Mouse (Mus musculus): Measurements from ENCODE around the gene Med27. TPM values are rescaled to one million over a fixed set of nuclear protein-coding genes. Genes with fewer than 3 reads are reported as not detected.
A peak's percentile ranks its signal among the peaks of the same experiment; 100 is the strongest.

Gene Med27
- polyA plus RNA-seq, 1 experiment from 2014 or later, result 61.0 TPM

- H3K4me1 ChIP-seq, result peaks cover 60% of the 10 kb centered on the region
- no peaks in the 10 kb centered on the region for H3K27me3 ChIP-seq (ENCODE audit: low read depth, poor library complexity, severe bottlenecking)
- no peaks in the 10 kb centered on the region for H3K36me3 ChIP-seq
- H3K27ac ChIP-seq (replicated peaks), result no peak overlapping the region; the same call in 1 of the 2 replicates
- no peak overlapping the region for H3K4me3 ChIP-seq
- WGBS, result 71% methylated on average over 5 of the region's 5 CpGs
- no peak for DNase-seq (ENCODE audit: low spot score)
- no peaks in the 10 kb centered on the region for H3K9me3 ChIP-seq (replicated peaks)
Observed at GRCm38 (mm10) chr2:29419946-29420345, 73.3 kb downstream of the Med27 start.

- no peak overlapping the region for H3K4me3 ChIP-seq
- WGBS, result 88% methylated on average over 10 of the region's 10 CpGs
- no peak for DNase-seq (ENCODE audit: low spot score)
- no peaks in the 10 kb centered on the region for H3K36me3 ChIP-seq
- H3K9me3 ChIP-seq (replicated peaks), result no peaks in the 10 kb centered on the region
- no peak overlapping the region for H3K27ac ChIP-seq (replicated peaks)
- H3K27me3 ChIP-seq (ENCODE audit: low read depth, poor library complexity, severe bottlenecking), result no peaks in the 10 kb centered on the region
- peaks cover 58% of the 10 kb centered on the region for H3K4me1 ChIP-seq
Observed at GRCm38 (mm10) chr2:29422126-29422840, 75.7 kb downstream of the Med27 start.

DNA sequence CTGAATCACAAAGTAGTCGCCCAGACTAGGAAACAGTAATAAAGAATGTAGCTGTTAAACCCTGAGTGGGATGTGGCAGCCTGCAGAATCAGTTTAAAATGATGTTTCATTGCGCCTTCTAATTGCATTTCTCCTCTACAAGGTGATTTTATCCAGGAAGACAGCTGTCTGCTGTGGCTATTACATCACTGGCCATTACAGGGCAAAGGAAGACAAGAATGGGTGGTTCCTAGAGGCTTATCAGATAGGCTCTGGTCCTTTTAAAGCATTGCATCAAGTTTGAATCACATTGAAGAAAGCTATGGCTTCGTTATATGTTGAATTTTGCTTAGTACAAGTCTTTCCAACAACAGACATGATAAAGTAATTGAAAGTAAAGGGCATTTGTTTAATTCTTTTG is 76.4 kb downstream of the Med27 start:
- no peak overlapping the region for H3K27ac ChIP-seq (replicated peaks)
- no peak for DNase-seq (ENCODE audit: low spot score)
- peaks cover 51% of the 10 kb centered on the region for H3K4me1 ChIP-seq
- no peaks in the 10 kb centered on the region for H3K27me3 ChIP-seq (ENCODE audit: low read depth, poor library complexity, severe bottlenecking)
- 82% methylated on average over 3 of the region's 3 CpGs for WGBS
- no peak overlapping the region for H3K4me3 ChIP-seq
- H3K9me3 ChIP-seq (replicated peaks), result no peaks in the 10 kb centered on the region
- no peaks in the 10 kb centered on the region for H3K36me3 ChIP-seq

DNA sequence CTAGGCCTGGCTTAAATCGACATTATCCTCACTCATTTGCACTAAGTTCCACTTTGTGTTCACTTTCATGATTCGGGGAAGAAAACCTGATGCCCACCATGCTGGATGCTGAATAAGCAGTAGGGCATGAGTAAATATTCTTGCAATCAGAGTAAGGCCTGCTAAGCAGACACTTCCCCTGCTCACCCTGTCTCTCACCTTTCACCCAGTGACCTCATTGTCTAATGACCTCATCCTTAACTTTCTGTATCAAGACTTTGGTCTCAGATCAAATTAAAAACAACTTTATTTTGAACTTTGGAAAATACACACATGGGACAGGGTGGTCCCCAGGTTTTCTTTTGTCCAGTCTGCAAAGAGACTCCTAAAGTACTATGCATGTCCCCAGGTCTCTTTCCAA is 78.8 kb downstream of the Med27 start:
- H3K4me1 ChIP-seq, result peaks cover 30% of the 10 kb centered on the region
- DNase-seq (ENCODE audit: low spot score), result no peak
- H3K36me3 ChIP-seq, result no peaks in the 10 kb centered on the region
- no peak overlapping the region for H3K4me3 ChIP-seq
- H3K27ac ChIP-seq (replicated peaks), result no peak overlapping the region
- WGBS, result 83% methylated on average over 2 of the region's 2 CpGs
- no peaks in the 10 kb centered on the region for H3K27me3 ChIP-seq (ENCODE audit: low read depth, poor library complexity, severe bottlenecking)
- no peaks in the 10 kb centered on the region for H3K9me3 ChIP-seq (replicated peaks)

DNA sequence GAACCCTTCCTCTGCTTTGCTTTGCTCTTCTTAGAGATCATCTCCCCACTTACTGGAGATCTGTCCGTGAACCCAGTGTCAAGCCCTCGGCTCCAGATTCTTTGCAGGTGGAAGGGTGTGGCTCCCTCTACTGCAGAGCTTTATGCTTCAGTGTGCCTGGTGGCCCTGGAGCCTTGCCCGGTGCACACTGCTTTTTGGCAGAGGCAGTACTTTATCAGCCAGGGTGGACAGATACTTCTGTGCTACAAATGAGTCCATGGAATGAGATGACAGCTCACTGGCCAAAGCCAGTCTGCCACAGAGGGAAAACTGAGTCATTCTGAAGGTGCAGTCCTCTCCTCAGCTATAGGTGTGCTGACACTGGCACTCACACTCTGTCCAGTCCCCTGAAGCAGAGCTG is 80.1 kb downstream of the Med27 start:
- H3K27me3 ChIP-seq (ENCODE audit: low read depth, poor library complexity, severe bottlenecking), result no peaks in the 10 kb centered on the region
- H3K4me3 ChIP-seq, result no peak overlapping the region
- DNase-seq (ENCODE audit: low spot score), result no peak
- WGBS, result 84% methylated on average over 3 of the region's 3 CpGs
- peaks cover 23% of the 10 kb centered on the region; the same call in 1 of the 2 replicates for H3K4me1 ChIP-seq
- H3K9me3 ChIP-seq (replicated peaks), result no peaks in the 10 kb centered on the region
- H3K27ac ChIP-seq (replicated peaks), result no peak overlapping the region
- H3K36me3 ChIP-seq, result no peaks in the 10 kb centered on the region

GRCm38 (mm10) chr2:29432565-29432964 is 85.9 kb downstream of the Med27 start:
- no peak overlapping the region for H3K4me3 ChIP-seq
- WGBS, result 87% methylated on average over 5 of the region's 5 CpGs
- no peak overlapping the region for H3K27ac ChIP-seq (replicated peaks)
- H3K27me3 ChIP-seq (ENCODE audit: low read depth, poor library complexity, severe bottlenecking), result no peaks in the 10 kb centered on the region
- no peaks in the 10 kb centered on the region for H3K36me3 ChIP-seq
- no peak for DNase-seq (ENCODE audit: low spot score)
- no peaks in the 10 kb centered on the region for H3K9me3 ChIP-seq (replicated peaks)
- H3K4me1 ChIP-seq, result peaks cover 3% of the 10 kb centered on the region; the same call in 1 of the 2 replicates

DNA sequence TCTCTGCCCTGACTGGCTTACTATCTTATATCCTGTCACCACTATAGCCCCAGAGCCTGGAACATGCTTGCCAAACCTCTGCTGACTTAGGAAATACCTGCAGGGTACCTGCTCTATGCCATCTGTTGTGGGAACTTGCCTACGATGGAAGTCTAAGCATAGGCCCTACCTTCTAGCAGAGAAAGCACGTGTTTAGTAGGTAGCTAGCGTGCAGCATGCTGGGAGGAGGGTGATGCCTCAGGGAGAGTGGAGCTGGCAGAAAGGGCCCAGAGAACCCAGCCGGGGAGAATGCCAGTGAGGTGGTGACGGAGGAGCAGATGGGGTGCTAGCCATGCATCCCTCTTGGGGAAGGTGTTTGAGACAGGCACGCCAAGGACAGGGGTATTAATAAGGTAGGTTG is 89.8 kb downstream of the Med27 start:
- Histone ChIP-seq H3K9me3 (replicated peaks) (no peaks in the 10 kb centered on the region), H3K4me3 (no peak overlapping the region), H3K27ac (replicated peaks) (no peak overlapping the region), H3K4me1 (peaks cover 18% of the 10 kb centered on the region), H3K27me3 (ENCODE audit: low read depth, poor library complexity, severe bottlenecking) (no peaks in the 10 kb centered on the region), H3K36me3 (no peaks in the 10 kb centered on the region)
- DNase-seq (ENCODE audit: low spot score), result no peak
- 93% methylated on average over 6 of the region's 6 CpGs for WGBS

- DNase-seq (ENCODE audit: low spot score), result no peak
- H3K4me1 ChIP-seq, result peaks cover 21% of the 10 kb centered on the region
- no peaks in the 10 kb centered on the region for H3K36me3 ChIP-seq
- H3K27ac ChIP-seq (replicated peaks), result no peak overlapping the region
- H3K27me3 ChIP-seq (ENCODE audit: low read depth, poor library complexity, severe bottlenecking), result no peaks in the 10 kb centered on the region
- 93% methylated on average over 5 of the region's 5 CpGs for WGBS
- no peaks in the 10 kb centered on the region for H3K9me3 ChIP-seq (replicated peaks)
- no peak overlapping the region for H3K4me3 ChIP-seq
Observed at GRCm38 (mm10) chr2:29437111-29437510, 90.5 kb downstream of the Med27 start.

DNA sequence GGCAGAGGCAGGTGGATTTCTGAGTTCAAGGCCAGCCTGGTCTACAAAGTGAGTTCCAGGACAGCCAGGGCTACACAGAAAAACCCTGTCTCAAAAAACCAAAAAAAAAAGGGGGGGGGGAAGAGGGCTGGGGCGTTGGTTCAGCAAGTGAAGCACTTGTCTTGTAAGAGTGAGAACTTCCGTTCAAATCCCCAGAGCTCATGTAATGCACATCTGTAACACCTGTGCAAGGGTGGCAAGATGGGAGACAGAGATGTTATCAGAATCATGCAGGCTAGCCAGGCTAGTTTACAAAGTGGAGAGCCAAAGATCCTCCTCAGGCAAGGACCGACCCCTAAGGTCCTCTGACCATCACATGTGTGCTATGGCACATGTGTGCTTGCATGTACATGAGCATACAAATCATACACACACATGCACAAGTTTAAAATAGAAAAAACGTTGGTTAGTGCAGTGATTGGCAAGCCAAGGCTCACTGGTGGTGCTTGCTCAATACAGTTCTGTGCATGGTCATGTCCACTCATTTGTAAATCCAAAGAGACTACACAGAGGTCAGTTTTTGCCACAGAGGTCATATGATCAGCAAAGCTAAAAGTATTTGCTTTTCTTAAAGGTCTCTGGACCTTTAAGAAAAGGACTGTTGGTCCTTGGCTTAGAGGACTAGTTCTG is 91.4 kb downstream of the Med27 start:
- no peak overlapping the region for H3K4me3 ChIP-seq
- 88% methylated on average over 4 of the region's 4 CpGs for WGBS
- H3K27me3 ChIP-seq (ENCODE audit: low read depth, poor library complexity, severe bottlenecking), result no peaks in the 10 kb centered on the region
- H3K27ac ChIP-seq (replicated peaks), result no peak overlapping the region
- no peaks in the 10 kb centered on the region for H3K36me3 ChIP-seq
- DNase-seq (ENCODE audit: low spot score), result no peak
- no peaks in the 10 kb centered on the region for H3K9me3 ChIP-seq (replicated peaks)
- H3K4me1 ChIP-seq, result peaks cover 21% of the 10 kb centered on the region

GRCm38 (mm10) chr2:29438530-29438862 is 91.9 kb downstream of the Med27 start:
- Histone ChIP-seq H3K27me3 (ENCODE audit: low read depth, poor library complexity, severe bottlenecking) (no peaks in the 10 kb centered on the region), H3K36me3 (no peaks in the 10 kb centered on the region), H3K9me3 (replicated peaks) (no peaks in the 10 kb centered on the region), H3K27ac (replicated peaks) (peak overlapping the region; percentile 61; the same call in 1 of the 2 replicates), H3K4me1 (peaks cover 23% of the 10 kb centered on the region), H3K4me3 (no peak overlapping the region)
- 78% methylated on average over 5 of the region's 5 CpGs for WGBS
- DNase-seq (ENCODE audit: low spot score), result no peak

DNA sequence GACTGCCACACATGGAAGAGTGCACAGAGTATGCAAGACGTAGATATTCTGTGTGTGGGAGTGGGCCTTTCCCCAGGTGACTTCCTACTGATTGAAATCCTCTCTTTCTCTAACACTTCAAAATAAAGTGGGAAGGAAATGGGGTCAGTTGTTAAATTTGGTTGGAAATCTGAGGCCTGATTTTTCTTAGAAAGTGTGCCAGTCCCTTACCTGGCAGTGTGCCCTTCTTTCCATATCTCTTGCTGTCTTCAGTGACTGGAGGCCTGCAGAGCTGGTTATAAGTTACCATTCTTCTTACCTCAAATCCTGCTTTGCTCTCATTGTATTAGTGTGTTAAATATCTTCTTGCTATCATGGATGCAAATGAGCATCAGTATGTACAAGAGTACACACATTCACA is 92.4 kb downstream of the Med27 start:
- no peak for DNase-seq (ENCODE audit: low spot score)
- no peaks in the 10 kb centered on the region for H3K9me3 ChIP-seq (replicated peaks)
- no peaks in the 10 kb centered on the region for H3K36me3 ChIP-seq
- peak overlapping the region; percentile 61; the same call in 1 of the 2 replicates for H3K27ac ChIP-seq (replicated peaks)
- H3K4me1 ChIP-seq, result peaks cover 26% of the 10 kb centered on the region
- 75% methylated on average over 1 of the region's 1 CpGs for WGBS
- no peaks in the 10 kb centered on the region for H3K27me3 ChIP-seq (ENCODE audit: low read depth, poor library complexity, severe bottlenecking)
- H3K4me3 ChIP-seq, result no peak overlapping the region

GRCm38 (mm10) chr2:29439396-29439795 is 92.8 kb downstream of the Med27 start:
- no peaks in the 10 kb centered on the region for H3K9me3 ChIP-seq (replicated peaks)
- WGBS, result 89% methylated on average over 7 of the region's 7 CpGs
- no peaks in the 10 kb centered on the region for H3K27me3 ChIP-seq (ENCODE audit: low read depth, poor library complexity, severe bottlenecking)
- no peak overlapping the region for H3K27ac ChIP-seq (replicated peaks)
- H3K4me3 ChIP-seq, result no peak overlapping the region
- DNase-seq (ENCODE audit: low spot score), result no peak
- peaks cover 26% of the 10 kb centered on the region for H3K4me1 ChIP-seq
- no peaks in the 10 kb centered on the region for H3K36me3 ChIP-seq

- H3K36me3 ChIP-seq, result no peaks in the 10 kb centered on the region
- DNase-seq (ENCODE audit: low spot score), result no peak
- no peak overlapping the region for H3K4me3 ChIP-seq
- H3K4me1 ChIP-seq, result peaks cover 26% of the 10 kb centered on the region
- no peaks in the 10 kb centered on the region for H3K27me3 ChIP-seq (ENCODE audit: low read depth, poor library complexity, severe bottlenecking)
- H3K27ac ChIP-seq (replicated peaks), result no peak overlapping the region
- no peaks in the 10 kb centered on the region for H3K9me3 ChIP-seq (replicated peaks)
- WGBS, result 63% methylated on average over 7 of the region's 7 CpGs
Observed at GRCm38 (mm10) chr2:29439857-29440502, 93.4 kb downstream of the Med27 start.
